Mouse (Mus musculus) heart, postnatal 14 days (tissue): ENCODE results near the gene Fkbp9. TPM values are rescaled to one million over a fixed set of nuclear protein-coding genes. Genes with fewer than 3 reads are reported as not detected.
"Not testable (repeated sequence)": the region's sequence is repeated elsewhere in the genome, so short reads cannot be mapped to it uniquely, and the experiment has no call there.

ENCODE experiments used
- DNase-seq, 2 experiments: peaks; one replicate each; pipeline ENCODE4 v3.0.0; 2021 to 2022
- intact Hi-C: fragments of 180-260 bp; cut with DNase I; formaldehyde crosslinking; loops from one replicate; pipeline ENCODE4 v1.15.1; 2025
- total RNA-seq, 2 experiments: library from RNA; stranded (reverse); gene quantifications; 2 replicates each; pipeline ENCODE4 v1.2.3; 2021

The Fkbp9 gene
- total RNA-seq, 2 experiments from 2014 or later = 92.1 to 95.0 TPM

GRCm38 (mm10) chr6:56834769-56835168 is 2.9 kb downstream of the Fkbp9 start:
- DNase-seq = no peak
- intact Hi-C loops = no loop called here

- no peak for DNase-seq
- intact Hi-C loops = no loop called here
These were observed 3.7 kb downstream of the Fkbp9 start for GRCm38 (mm10) chr6:56835532-56835931.

GRCm38 (mm10) chr6:56837166-56837565 is 5.3 kb downstream of the Fkbp9 start:
- intact Hi-C loops = no loop called here
- DNase-seq = no peak

- DNase-seq = no peak
- intact Hi-C loops = no loop called here
These were observed 5.8 kb downstream of the Fkbp9 start for GRCm38 (mm10) chr6:56837621-56838020.

- no peak for DNase-seq
- intact Hi-C loops = no loop called here
These were observed 11.4 kb downstream of the Fkbp9 start for GRCm38 (mm10) chr6:56843229-56843628.

GRCm38 (mm10) chr6:56844365-56844764 is 12.5 kb downstream of the Fkbp9 start:
- no peak for DNase-seq
- intact Hi-C loops = no loop called here

GRCm38 (mm10) chr6:56848974-56849373 is 17.1 kb downstream of the Fkbp9 start:
- DNase-seq = no peak
- intact Hi-C loops = no loop called here

GRCm38 (mm10) chr6:56850315-56850714 is 18.5 kb downstream of the Fkbp9 start:
- intact Hi-C loops = loop anchor here (5.0 kb wide), 1 partner anchor 57 kb away; no protein-coding TSS in a partner anchor
- peak in 1 of 2 experiments; percentile 25 for DNase-seq

GRCm38 (mm10) chr6:56854803-56855202 is 22.9 kb downstream of the Fkbp9 start:
- intact Hi-C loops = loop anchor here (5.0 kb wide), 1 partner anchor 52 kb away; no protein-coding TSS in a partner anchor

GRCm38 (mm10) chr6:56856748-56857147 is 24.9 kb downstream of the Fkbp9 start:
- intact Hi-C loops = no loop called here
- no peak for DNase-seq

More at GRCm38 (mm10) chr6:56854803-56855202, 22.9 kb downstream of the Fkbp9 start:
- no peak for DNase-seq

- DNase-seq = no peak
- intact Hi-C loops = no loop called here
These were observed 28.5 kb downstream of the Fkbp9 start for GRCm38 (mm10) chr6:56860205-56860848.

GRCm38 (mm10) chr6:56866899-56867298 is 35.0 kb downstream of the Fkbp9 start:
- intact Hi-C loops = not testable (repeated sequence)

GRCm38 (mm10) chr6:56868565-56868964 is 36.7 kb downstream of the Fkbp9 start:
- DNase-seq = no peak
- intact Hi-C loops = no loop called here

More at GRCm38 (mm10) chr6:56866899-56867298, 35.0 kb downstream of the Fkbp9 start:
- not testable (repeated sequence) for DNase-seq

- no peak for DNase-seq
- intact Hi-C loops = loop anchor here (5.0 kb wide), 1 partner anchor 37 kb away; no protein-coding TSS in a partner anchor
These were observed 38.2 kb downstream of the Fkbp9 start for GRCm38 (mm10) chr6:56870027-56870426.

- no peak for DNase-seq
- intact Hi-C loops = no loop called here
These were observed 45.0 kb downstream of the Fkbp9 start for GRCm38 (mm10) chr6:56876870-56877269.

GRCm38 (mm10) chr6:56877985-56878384 is 46.1 kb downstream of the Fkbp9 start:
- intact Hi-C loops = no loop called here
- DNase-seq = no peak

GRCm38 (mm10) chr6:56879352-56879955 is 47.6 kb downstream of the Fkbp9 start:
- intact Hi-C loops = no loop called here
- no peak for DNase-seq

- peak in 1 of 2 experiments; percentile 40 for DNase-seq
- intact Hi-C loops = no loop called here
These were observed 56.7 kb downstream of the Fkbp9 start for GRCm38 (mm10) chr6:56888561-56888960.

- intact Hi-C loops = no loop called here
- no peak for DNase-seq
These were observed 58.9 kb downstream of the Fkbp9 start for GRCm38 (mm10) chr6:56890762-56891161.

GRCm38 (mm10) chr6:56899601-56900000 is 67.7 kb downstream of the Fkbp9 start:
- intact Hi-C loops = no loop called here
- DNase-seq = no peak

- intact Hi-C loops = no loop called here
- DNase-seq = no peak
These were observed 69.5 kb downstream of the Fkbp9 start for GRCm38 (mm10) chr6:56901336-56901735.

- DNase-seq = peak; percentile 54 to 55
- intact Hi-C loops = no loop called here
These were observed 70.0 kb downstream of the Fkbp9 start for GRCm38 (mm10) chr6:56901824-56902386.
